Mouse (Mus musculus) cortical plate, adult 2 months (tissue): ENCODE measurements around the gene Arl8b.

Experiments used
- CTCF ChIP-seq: fragments of 200-500 bp; IDR thresholded peaks from 2 replicates; pipeline ENCODE4 v1.5.1; 2011; ENCODE audit warnings: mild to moderate bottlenecking, control low read depth, low read length; ENCODE audit not compliant: insufficient read depth; ENCODE audit errors: extremely low read depth
- POLR2A ChIP-seq: fragments of 200-500 bp; IDR thresholded peaks from 2 replicates; pipeline ENCODE4 v1.6.1; 2011; ENCODE audit warnings: mild to moderate bottlenecking, low read length, control low read depth; ENCODE audit not compliant: insufficient read depth; ENCODE audit errors: extremely low read depth

DNA sequence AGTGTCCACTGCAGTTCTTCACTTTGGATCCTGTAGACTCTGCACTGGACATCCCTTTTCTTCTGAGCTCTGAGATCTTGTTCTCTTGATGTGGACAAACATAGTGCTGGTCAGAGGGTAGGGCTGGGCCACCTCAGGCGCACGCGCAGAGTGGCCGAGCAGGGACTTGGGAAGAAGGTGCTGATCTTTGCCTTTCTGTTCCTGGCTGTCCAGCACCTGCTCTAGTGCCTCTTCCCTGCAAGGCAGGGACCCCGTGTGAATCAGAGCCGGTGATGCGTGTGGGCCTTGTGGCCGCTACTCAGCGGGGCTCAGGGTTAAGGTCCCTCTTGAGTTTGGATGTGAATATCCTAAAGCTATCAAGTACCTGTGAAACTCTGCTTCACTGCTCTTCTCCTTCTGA, 75.7 kb downstream of the Arl8b start:
- TF ChIP-seq POLR2A = no peak
- TF ChIP-seq CTCF = no peak
